Mouse (Mus musculus) gastrocnemius, postnatal 10 days (tissue): ENCODE data around the gene Slbp. TPM values are rescaled to one million over a fixed set of nuclear protein-coding genes. Genes with fewer than 3 reads are reported as not detected.

Source experiments
- DNase-seq: peaks from one replicate; pipeline ENCODE4 v3.0.0; 2021; ENCODE audit warnings: mixed read lengths
- long read RNA-seq, 2 experiments: library from polyadenylated mRNA; stranded (forward); transcript quantifications; one replicate each; pipeline ENCODE4 v2.0.0; 2021
- total RNA-seq, 2 experiments: library from RNA; stranded (reverse); gene quantifications; 2 replicates each; pipeline ENCODE4 v1.2.3; 2021

Gene Slbp
- total RNA-seq: 10 to 100 TPM; 17.9 to 24.6 TPM
- long read RNA-seq, experiment 1, transcript Slbp-201 (8 exons, 1,906 nt): major isoform, 27 of 35 reads
- long read RNA-seq, experiment 1, partial matches to known transcripts: 1 of 35 reads
- long read RNA-seq, experiment 1, other reads (novel, unspliced or antisense): 5 of 35 reads
- long read RNA-seq, experiment 2, transcript Slbp-201 (8 exons, 1,906 nt): major isoform, 25 of 28 reads
- long read RNA-seq, experiment 2, partial matches to known transcripts: 2 of 28 reads
- long read RNA-seq, experiment 2, other reads (novel, unspliced or antisense): 1 of 28 reads

- DNase-seq: peak; percentile 93
Observed at GRCm38 (mm10) chr5:33651921-33652782, at the start of gene Slbp. Gene Slbp, minus strand, starts transcription at chr5:33652574.

- no peak for DNase-seq
Observed at GRCm38 (mm10) chr5:33701832-33702231, 49.5 kb upstream of the Slbp start.

GRCm38 (mm10) chr5:33700010-33700409 lies 47.6 kb upstream of the Slbp start:
- no peak for DNase-seq

- no peak for DNase-seq
Observed at GRCm38 (mm10) chr5:33698669-33699068, 46.3 kb upstream of the Slbp start.

- DNase-seq: no peak
Observed at GRCm38 (mm10) chr5:33697947-33698512, 45.7 kb upstream of the Slbp start.

- DNase-seq: no peak
Observed at GRCm38 (mm10) chr5:33697534-33697933, 45.2 kb upstream of the Slbp start.

- DNase-seq: no peak
Observed at GRCm38 (mm10) chr5:33696430-33696829, 44.1 kb upstream of the Slbp start.

- DNase-seq: peak; percentile 45
Observed at GRCm38 (mm10) chr5:33695718-33696121, 43.3 kb upstream of the Slbp start.

- DNase-seq: peak; percentile 37
Observed at GRCm38 (mm10) chr5:33694848-33695717, 42.7 kb upstream of the Slbp start.

- no peak for DNase-seq
Observed at GRCm38 (mm10) chr5:33694461-33694847, 42.1 kb upstream of the Slbp start.

GRCm38 (mm10) chr5:33692393-33692792 lies 40.0 kb upstream of the Slbp start:
- DNase-seq: no peak

- no peak for DNase-seq
Observed at GRCm38 (mm10) chr5:33689852-33690645, 37.7 kb upstream of the Slbp start.

GRCm38 (mm10) chr5:33689221-33689844 lies 37.0 kb upstream of the Slbp start:
- no peak for DNase-seq

- DNase-seq: no peak
Observed at GRCm38 (mm10) chr5:33688278-33689220, 36.2 kb upstream of the Slbp start.

- DNase-seq: no peak
Observed at GRCm38 (mm10) chr5:33687142-33687541, 34.8 kb upstream of the Slbp start.

- no peak for DNase-seq
Observed at GRCm38 (mm10) chr5:33684932-33685331, 32.6 kb upstream of the Slbp start.

GRCm38 (mm10) chr5:33683897-33684652 lies 31.7 kb upstream of the Slbp start:
- no peak for DNase-seq

GRCm38 (mm10) chr5:33682963-33683362 lies 30.6 kb upstream of the Slbp start:
- DNase-seq: no peak
